Mouse (Mus musculus): ENCODE measurements around the gene Scn4a.

The Scn4a gene

DNA sequence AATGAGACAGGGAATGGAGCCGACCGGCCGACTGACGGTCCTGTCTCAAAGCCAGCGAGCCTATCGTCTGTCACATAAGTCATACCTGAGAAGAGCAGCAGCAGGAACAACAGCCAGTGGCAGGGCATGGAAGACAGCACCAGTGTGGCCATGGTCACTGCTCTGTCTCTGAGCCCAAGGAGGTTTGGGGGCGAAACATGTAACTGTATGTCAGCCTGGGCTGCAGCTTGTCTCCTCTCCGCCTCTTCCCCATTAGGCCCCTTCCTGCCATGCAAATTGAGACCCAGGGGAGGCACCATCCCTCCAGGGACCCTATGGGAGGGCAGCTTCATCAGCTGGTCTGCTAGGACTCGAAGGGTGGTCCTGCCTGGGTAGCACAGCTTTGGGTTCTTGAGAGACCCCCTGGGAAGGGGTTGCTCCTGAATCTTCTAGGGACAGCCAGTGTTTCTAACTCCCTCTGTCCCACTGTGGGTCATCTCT, 38.7 kb downstream of the Scn4a start, which contains the start of gene Cd79b:
TSS of gene Cd79b (minus strand) at position 430 of the 480 bp plus-strand sequence.
- no peak for DNase-seq (ENCODE audit: low read depth, low spot score)

DNA sequence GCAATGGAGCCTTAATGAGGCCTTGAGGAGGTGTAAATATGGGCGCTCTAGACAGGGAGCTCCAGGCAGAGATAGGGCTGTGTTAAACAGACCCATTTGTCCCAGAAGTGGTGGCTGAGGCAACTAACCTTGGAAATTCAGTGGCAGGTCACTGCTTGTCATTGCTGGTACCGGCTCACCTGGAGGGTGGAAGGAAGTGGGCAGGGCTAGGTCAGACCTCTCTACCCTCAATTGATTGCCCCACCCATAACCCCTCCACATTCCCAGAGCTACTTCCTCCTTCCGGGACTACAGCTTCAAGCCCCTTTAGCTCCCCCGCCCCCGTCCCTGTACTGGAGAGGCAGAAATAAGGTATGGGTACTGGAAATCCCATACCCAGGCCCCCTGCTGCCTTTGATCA, 39.6 kb downstream of the Scn4a start:
- DNase-seq (ENCODE audit: low read depth, low spot score): peak; percentile 64

GRCm38 (mm10) chr11:106310123-106310522, 43.0 kb downstream of the Scn4a start:
- no peak for DNase-seq (ENCODE audit: low read depth, low spot score)

DNA sequence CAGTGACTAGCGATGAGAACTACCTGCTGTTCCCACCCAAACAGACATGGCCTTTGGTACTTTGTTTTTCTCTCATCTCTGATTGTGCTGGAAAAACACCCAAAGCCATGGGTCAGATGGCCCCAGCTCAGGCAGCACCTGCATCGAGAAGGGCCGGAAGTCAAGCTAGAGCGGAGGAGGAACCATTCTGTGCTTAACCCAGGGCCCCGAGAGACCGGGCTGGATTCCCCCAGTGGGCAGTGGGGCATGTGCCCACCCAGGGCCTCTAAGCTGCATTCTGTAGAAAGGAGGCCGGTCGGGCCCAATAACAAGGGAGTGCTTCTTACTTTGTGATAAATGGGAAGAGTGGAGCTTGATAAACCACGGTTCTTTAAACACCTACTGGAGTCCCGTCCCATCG, 44.9 kb downstream of the Scn4a start:
- DNase-seq (ENCODE audit: low read depth, low spot score): no peak

DNA sequence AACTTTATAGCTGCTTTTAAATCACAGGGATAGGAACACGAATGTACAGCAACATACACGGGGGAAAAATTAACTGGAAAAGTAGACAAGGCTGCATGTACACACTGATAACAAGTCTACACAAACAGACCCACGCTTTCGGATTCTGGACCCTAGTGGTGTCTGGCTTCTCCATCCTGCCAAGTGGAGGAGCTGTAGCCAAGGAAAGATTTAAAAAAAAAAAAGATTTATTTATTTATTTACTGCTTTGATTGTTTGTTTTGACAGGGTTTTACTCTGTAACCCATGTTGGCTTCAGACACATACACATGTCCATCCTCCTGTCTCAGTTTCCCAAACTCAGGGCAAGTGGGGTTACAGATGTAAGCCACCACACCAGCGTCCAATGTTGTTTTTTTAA, 45.7 kb downstream of the Scn4a start:
- no peak for DNase-seq (ENCODE audit: low read depth, low spot score)

DNA sequence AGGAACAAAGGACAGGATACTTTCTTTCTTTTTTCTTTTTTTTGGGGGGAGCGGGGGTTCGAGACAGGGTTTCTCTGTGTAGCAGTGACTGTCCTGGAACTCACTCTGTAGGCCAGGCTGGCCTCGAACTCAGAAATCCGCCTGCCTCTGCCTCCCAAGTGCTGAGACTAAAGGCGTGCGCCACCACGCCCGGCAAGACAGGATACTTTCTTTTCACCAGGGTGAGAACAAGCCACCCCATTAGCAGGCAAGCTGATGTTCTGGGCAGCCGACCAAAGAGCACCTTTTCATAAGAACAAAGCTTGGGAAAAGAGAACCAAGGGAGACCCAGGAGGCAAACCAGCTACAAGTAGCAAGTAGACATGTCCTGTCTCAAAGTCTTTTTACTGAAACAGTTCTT, 46.3 kb downstream of the Scn4a start:
- no peak for DNase-seq (ENCODE audit: low read depth, low spot score)

- no peak for DNase-seq (ENCODE audit: low read depth, low spot score)
These were observed 47.1 kb downstream of the Scn4a start for GRCm38 (mm10) chr11:106306065-106306385.

GRCm38 (mm10) chr11:106305348-106306064, 47.6 kb downstream of the Scn4a start:
- DNase-seq (ENCODE audit: low read depth, low spot score): no peak

GRCm38 (mm10) chr11:106302634-106303033, 50.5 kb downstream of the Scn4a start:
- peak; percentile 83 for DNase-seq (ENCODE audit: low read depth, low spot score)

- DNase-seq (ENCODE audit: low read depth, low spot score): no peak
These were observed 51.3 kb downstream of the Scn4a start, which contains the start of gene Gh for GRCm38 (mm10) chr11:106301765-106302164. Gene Gh, minus strand, starts transcription at chr11:106301865.

DNA sequence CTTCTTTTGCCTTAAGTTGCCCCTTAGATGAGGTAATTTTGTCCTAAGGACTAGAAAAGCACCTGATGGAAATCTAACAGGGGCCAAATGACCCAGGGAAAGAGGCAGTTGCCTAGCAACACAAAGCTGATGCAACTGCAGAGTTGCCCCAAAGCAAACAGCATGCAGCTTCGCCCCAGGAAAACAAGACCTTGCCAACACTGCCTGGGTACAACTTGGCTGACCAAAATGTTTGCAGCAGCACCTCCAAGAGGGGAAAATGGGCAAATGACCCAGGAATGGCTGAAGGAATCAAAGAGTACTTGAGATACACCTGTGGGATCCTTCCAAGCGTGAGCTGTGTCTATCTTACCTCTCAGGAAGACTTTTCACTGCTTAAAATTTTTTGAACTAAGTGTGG, 61.2 kb downstream of the Scn4a start:
- DNase-seq (ENCODE audit: low read depth, low spot score): no peak

DNA sequence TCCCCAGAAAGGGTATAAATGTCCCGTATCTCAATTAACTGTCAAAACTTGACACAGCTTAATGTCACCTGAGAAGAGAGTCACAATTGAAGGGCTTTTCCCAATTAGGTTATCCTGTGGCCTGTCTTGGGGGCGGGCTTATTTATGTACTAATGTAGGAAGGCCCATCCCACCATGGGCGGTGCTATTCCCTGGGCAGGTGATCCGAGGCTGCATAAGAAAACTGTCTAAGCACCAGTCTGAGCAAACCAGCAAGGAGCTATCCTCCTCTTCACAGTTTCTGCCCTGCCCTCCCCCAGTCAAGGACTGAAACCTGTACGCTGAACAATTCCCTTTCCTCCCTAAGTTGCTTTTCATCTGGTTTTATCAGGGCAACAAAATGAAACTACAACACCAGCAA, 62.7 kb downstream of the Scn4a start:
- DNase-seq (ENCODE audit: low read depth, low spot score): no peak

DNA sequence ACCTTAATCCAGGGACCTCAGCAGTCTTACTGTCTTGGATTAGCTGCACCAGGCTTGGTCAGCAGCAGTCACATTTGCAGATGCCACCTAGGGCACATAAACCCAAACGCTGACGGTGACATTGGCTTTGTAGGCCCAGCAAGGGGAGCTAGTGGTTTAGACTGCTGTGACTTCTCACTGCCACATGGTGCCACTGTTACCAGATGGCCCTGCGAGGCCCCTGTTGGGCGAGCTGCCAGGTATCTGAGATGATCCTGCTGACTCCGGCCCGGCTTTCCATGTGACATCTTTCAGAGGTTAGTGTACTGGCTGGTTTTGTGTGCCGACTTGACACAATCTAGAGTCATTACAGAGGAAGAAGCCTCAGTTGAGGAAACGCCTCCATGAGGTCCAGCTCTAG, 63.7 kb downstream of the Scn4a start:
- no peak for DNase-seq (ENCODE audit: low read depth, low spot score)

- DNase-seq (ENCODE audit: low read depth, low spot score): no peak
These were observed 66.1 kb downstream of the Scn4a start for GRCm38 (mm10) chr11:106286987-106287386.

DNA sequence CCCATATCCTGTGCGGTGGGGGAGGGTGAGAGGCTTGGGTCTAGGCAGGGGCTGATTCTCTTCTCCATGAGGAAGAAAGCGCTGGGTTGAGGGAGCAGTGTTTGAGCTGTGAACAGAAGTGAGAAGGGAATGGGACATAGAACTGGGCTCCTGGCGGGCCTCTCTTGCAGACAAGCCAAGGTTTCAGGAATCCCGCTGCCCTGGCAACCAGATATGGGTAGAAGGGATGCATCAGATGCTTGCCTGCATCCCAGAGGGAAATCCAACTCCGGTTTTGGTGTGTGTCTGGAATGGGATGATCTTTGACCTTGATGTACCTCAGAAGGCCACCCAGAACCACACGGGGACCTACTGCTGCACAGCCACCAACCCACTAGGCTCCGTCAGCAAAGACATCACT, 66.9 kb downstream of the Scn4a start:
- DNase-seq (ENCODE audit: low read depth, low spot score): no peak

DNA sequence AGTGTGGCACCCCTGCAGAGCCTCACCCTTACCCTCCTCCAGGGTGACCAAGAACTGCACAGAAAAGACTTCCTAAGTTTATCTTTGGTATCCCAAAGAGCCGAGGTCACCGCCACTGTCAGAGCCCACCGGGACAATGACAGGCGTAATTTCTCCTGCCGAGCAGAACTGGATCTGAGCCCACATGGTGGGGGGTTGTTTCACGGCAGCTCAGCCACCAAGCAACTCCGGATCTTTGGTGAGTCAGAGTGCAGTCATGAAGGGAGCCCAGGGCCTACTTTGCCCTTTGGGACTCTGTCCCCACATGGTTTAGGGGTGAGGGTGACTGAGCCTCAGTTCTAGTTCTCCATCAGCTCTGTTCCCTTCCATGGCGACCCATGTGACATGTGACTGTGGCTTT, 69.0 kb downstream of the Scn4a start:
- no peak for DNase-seq (ENCODE audit: low read depth, low spot score)

DNA sequence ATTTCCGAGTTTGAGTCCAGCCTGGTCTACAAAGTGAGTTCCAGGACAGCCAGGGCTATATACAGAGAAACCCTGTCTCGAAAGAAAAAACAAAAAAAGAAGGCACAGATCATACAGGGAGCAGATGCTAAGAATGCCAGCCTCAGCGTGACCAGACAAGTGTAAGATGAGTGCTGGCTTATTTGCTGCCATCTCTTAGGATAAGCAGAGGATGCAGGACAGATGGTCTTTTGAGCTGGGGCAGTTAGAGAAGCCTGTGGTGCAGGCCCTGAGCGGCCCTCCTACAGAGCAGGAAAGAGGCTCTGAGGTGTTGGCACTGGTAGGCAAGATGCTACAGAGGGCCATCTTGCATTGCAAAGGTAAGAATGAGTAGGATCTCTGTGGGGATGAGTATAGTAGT, 69.7 kb downstream of the Scn4a start:
- DNase-seq (ENCODE audit: low read depth, low spot score): no peak

DNA sequence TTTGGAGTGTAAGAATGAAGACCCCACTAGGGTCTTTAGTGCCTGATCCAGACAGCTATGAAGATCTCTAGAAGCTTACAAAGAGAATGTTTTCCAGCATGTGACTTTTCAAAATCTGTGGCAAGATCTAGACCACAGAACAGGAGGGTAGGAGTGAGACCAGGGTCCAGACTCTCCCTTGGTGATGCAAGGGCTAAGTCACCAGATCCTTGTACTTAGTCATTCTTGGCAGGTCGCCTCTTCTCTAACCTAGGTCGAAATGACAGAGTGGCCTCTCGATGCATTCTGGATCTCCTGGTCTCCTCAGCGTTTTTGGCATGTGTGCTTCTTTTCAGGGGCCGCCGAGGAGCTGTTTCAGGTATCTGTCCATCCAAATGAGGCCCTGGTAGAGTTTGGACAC, 70.6 kb downstream of the Scn4a start:
- no peak for DNase-seq (ENCODE audit: low read depth, low spot score)

DNA sequence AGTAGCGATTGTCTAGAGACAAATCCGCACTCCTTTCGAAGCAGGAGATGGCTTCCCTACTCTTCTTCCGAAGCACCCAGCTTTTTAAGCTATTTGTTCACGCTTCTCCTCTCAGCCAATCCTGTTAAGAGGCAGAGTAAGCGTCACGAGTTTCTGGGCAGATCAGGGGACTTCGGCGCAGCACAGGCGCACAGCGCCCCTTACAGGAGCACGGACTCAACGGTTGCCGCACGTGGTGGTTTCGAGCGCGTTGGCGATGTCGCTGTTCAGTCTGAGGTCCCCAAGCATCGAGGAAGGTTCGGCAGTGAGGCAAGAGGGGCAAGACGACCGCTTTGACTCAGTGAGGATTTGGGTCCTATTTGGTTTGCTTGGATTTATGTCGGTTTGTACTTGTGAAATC, 76.6 kb downstream of the Scn4a start, which contains the start of gene Tcam1:
TSS of gene Tcam1 (plus strand) at position 219 of the 400 bp plus-strand sequence.
- DNase-seq (ENCODE audit: low read depth, low spot score): peak; percentile 94

DNA sequence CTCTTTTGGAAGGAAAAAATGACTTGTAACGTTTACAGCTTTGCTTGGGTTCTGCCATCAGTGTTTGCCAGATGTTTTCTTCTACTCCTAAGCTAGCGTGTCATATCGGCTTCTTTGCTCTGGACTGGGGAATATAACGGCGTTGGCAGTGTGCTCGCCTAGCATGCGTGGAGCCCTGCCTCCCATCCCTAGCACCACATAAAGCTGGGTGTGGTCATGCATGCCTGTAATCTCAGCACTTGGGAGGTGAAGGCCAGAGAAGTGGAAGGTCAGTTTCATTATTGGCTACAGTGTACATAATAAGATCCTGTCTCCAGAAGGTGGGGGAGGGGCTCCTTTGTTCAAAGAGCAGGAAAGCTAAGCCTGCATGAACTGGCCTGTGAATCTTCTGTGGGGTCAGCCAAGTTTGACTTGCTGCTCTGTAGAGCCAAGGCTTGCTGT, 78.1 kb downstream of the Scn4a start:
- peak; percentile 63 for DNase-seq (ENCODE audit: low read depth, low spot score)

DNA sequence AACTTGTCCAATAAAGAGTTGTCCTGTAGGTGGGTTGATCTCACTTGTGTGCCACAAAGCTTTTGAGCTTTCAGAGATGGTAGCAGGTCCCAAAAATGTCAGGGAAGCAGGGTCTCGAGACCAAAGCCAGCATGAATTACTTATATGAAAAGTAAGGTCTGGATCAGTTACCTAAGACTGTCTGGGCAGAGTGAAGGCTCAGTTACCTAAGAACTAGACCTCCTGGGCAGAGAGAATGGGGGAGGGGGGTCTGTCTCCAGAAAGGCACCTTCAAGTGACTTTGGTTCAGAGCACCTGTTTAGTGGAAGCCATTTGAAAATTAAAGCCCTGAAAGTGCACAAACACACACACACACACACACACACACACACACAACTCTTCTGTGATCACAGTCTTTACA, 78.7 kb downstream of the Scn4a start:
- no peak for DNase-seq (ENCODE audit: low read depth, low spot score)

DNA sequence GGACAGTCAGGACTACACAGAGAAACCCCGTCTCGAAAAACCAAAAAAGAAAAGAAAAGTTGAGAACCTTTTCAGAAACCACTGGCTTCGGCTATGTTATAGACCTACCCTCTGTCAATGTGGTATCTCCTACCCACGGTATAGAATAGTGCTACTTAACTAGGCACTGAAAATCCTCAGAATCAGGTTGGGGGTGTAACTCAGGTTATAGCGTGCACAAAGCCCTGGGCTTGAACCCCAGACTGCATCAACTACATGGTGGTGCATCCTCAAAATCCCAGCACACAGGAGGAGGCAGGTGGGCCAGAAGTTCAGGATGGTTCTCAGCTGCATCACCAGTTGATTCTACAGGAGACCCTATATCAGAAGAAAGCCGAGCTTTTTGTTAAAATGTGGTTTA, 79.3 kb downstream of the Scn4a start:
- DNase-seq (ENCODE audit: low read depth, low spot score): no peak

DNA sequence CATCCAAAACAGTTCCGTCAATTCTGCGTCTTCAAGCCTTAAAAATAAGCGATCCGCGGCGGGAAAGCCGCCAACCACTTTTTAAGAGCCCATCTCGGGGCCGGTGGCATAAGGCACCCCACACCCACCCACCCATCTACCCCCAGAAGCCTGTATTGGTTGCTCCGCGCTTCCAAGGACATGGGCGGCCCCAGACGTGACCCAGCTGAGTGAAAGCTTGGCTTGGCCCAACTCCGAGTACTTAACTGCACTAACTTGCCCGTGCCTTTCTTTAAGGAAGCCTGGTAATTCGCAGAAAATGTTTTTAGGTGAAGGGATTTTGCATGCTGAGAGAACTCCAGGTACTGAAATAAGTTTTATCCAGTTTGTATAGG, 79.8 kb downstream of the Scn4a start:
- DNase-seq (ENCODE audit: low read depth, low spot score): no peak
